Mouse (Mus musculus): ENCODE measurements at regions not wholly inside any gene's neighbourhood (a gene's known extent, or its start where the extent isn't known, plus 50 kb on each side); places are given as distances from the start of the nearest gene placed in this dataset.

GRCm38 (mm10) chr10:44609187-44609586 is 80.9 kb upstream of the Prdm1 start (continued):
- TF ChIP-seq PAX5 (IDR thresholded peaks at IDR 0.05; ENCODE audit: low read length) (no peak), POLR2AphosphoS2 (IDR thresholded peaks at IDR 0.05; ENCODE audit: low read depth, low read length) (no peak), USF2 (conservative IDR thresholded peaks at IDR 0.05; ENCODE audit: low read depth, low read length) (no peak), MEF2A (IDR thresholded peaks at IDR 0.05; ENCODE audit: borderline replicate concordance, low read depth, low read length) (peak; percentile 81; the same call in 1 of the 2 replicates), SIN3A (IDR thresholded peaks at IDR 0.05; ENCODE audit: low read length) (no peak; the same call in 1 of the 2 replicates)

GRCm38 (mm10) chr10:44607334-44607851 is 79.1 kb upstream of the Prdm1 start:
- in situ Hi-C loops (cut with MboI; ENCODE audit: low pct_ligation_motif_present, low pct_unique_long_range_greater_than_20kb, low sequenced_read_pairs), result loop anchor here (5.0 kb wide), 1 partner anchor 150 kb away; no protein-coding TSS in a partner anchor
- Histone ChIP-seq H3K4me1 (ENCODE audit: control insufficient read depth in 1 of 2, insufficient read depth in 2 of 2) (peaks cover 17 to 93% of the 10 kb centered on the region in 2 experiments), H3K9me3 (replicated peaks; ENCODE audit: low read length) (no peaks in the 10 kb centered on the region), H3K27ac (ENCODE audit: insufficient read depth, low read depth) (no peak overlapping the region), H3K4me3 (replicated peaks in 1 of 3; ENCODE audit: low read depth in 2 of 3, low read length in 2 of 3, poor library complexity in 1 of 3) (no peak overlapping the region), H3K9ac (ENCODE audit: insufficient read depth, low read depth) (no peak overlapping the region), H3K36me3 (replicated peaks in 1 of 2; ENCODE audit: control insufficient read depth in 1 of 2, insufficient read depth in 1 of 2, low read length in 1 of 2) (no peaks in the 10 kb centered on the region), H3K4me2 (ENCODE audit: insufficient read depth, low read depth, poor library complexity, severe bottlenecking) (peak overlapping the region; percentile 51; the same call in 1 of the 2 replicates), H3K27me3 (replicated peaks) (no peaks in the 10 kb centered on the region), H3K79me2 (replicated peaks; ENCODE audit: control insufficient read depth, extremely low read depth, insufficient read depth, poor library complexity, severe bottlenecking) (no peaks in the 10 kb centered on the region)
- dilution Hi-C loops (cut with MboI; ENCODE audit: extremely low pct_ligation_motif_present, extremely low pct_unique_long_range_greater_than_20kb, low sequenced_read_pairs), result no loop called here
- DNase-seq (ENCODE audit: extremely low read depth), result peak; percentile 88
- no peak for TF ChIP-seq GABPA (IDR thresholded peaks at IDR 0.05; ENCODE audit: insufficient replicate concordance, low read depth, low read length)
- no peak for TF ChIP-seq TBP (conservative IDR thresholded peaks at IDR 0.05; ENCODE audit: low read depth, low read length)
- no peak for TF ChIP-seq NRF1 (IDR thresholded peaks at IDR 0.05; ENCODE audit: low read depth, low read length)
- no peak for TF ChIP-seq USF2 (conservative IDR thresholded peaks at IDR 0.05; ENCODE audit: low read depth, low read length)
- TF ChIP-seq ZMIZ1 (IDR thresholded peaks at IDR 0.05; ENCODE audit: low read depth, low read length), result no peak
- peak; percentile 72 for TF ChIP-seq JUND (conservative IDR thresholded peaks at IDR 0.05; ENCODE audit: low read depth, low read length)
- TF ChIP-seq UBTF (IDR thresholded peaks at IDR 0.05; ENCODE audit: low read depth, low read length), result no peak
- no peak for TF ChIP-seq ZC3H11A (IDR thresholded peaks at IDR 0.05; ENCODE audit: low read depth, low read length)
- no peak for TF ChIP-seq POLR2A (IDR thresholded peaks at IDR 0.05; ENCODE audit: low read depth, low read length)
- no peak for TF ChIP-seq SMC3 (IDR thresholded peaks at IDR 0.05; ENCODE audit: low read depth, low read length)
- no peak for TF ChIP-seq KAT2A (IDR thresholded peaks at IDR 0.05; ENCODE audit: insufficient replicate concordance, low read length)
- no peak for TF ChIP-seq E2F4 (IDR thresholded peaks at IDR 0.05; ENCODE audit: insufficient replicate concordance, low read depth, low read length)
- TF ChIP-seq MEF2A (IDR thresholded peaks at IDR 0.05; ENCODE audit: borderline replicate concordance, low read depth, low read length), result peak; percentile 69; the same call in 1 of the 2 replicates
- no peak for TF ChIP-seq MAZ (IDR thresholded peaks at IDR 0.05; ENCODE audit: low read depth, low read length)
- no peak for TF ChIP-seq CTCF (conservative IDR thresholded peaks at IDR 0.05 in 1 of 2, IDR thresholded peaks at IDR 0.05 in 1 of 2; ENCODE audit: low read depth in 2 of 2, low read length in 2 of 2)
- TF ChIP-seq JUN (IDR thresholded peaks at IDR 0.05; ENCODE audit: insufficient read depth, low read depth, low read length), result peak; percentile 55
- no peak for TF ChIP-seq USF1 (IDR thresholded peaks at IDR 0.05; ENCODE audit: low read depth, low read length)
- no peak for TF ChIP-seq CHD2 (IDR thresholded peaks at IDR 0.05; ENCODE audit: low read length)
- TF ChIP-seq ZNF384 (IDR thresholded peaks at IDR 0.05; ENCODE audit: low read depth, low read length), result peak; percentile 7; the same call in 1 of the 2 replicates
- TF ChIP-seq HCFC1 (IDR thresholded peaks at IDR 0.05; ENCODE audit: low read depth, low read length), result no peak
- peak; percentile 74 for TF ChIP-seq BHLHE40 (IDR thresholded peaks at IDR 0.05; ENCODE audit: low read depth, low read length)
- TF ChIP-seq MAFK (IDR thresholded peaks at IDR 0.05; ENCODE audit: insufficient replicate concordance, low read length), result peak; percentile 97
- TF ChIP-seq CHD1 (IDR thresholded peaks at IDR 0.05; ENCODE audit: low read depth, low read length), result no peak
- TF ChIP-seq PAX5 (IDR thresholded peaks at IDR 0.05; ENCODE audit: low read length), result no peak
- TF ChIP-seq ZKSCAN1 (IDR thresholded peaks at IDR 0.05; ENCODE audit: borderline replicate concordance, low read depth, low read length), result no peak
- TF ChIP-seq ETS1 (conservative IDR thresholded peaks at IDR 0.05; ENCODE audit: low read depth, low read length), result peak; percentile 93
- TF ChIP-seq RCOR1 (conservative IDR thresholded peaks at IDR 0.05; ENCODE audit: low read depth, low read length), result no peak
- no peak for TF ChIP-seq MAX (IDR thresholded peaks at IDR 0.05; ENCODE audit: low read length)
- peak; percentile 83 for TF ChIP-seq EP300 (IDR thresholded peaks at IDR 0.05; ENCODE audit: low read length)
- no peak for TF ChIP-seq POLR2AphosphoS2 (IDR thresholded peaks at IDR 0.05; ENCODE audit: low read depth, low read length)
- no peak; the same call in 1 of the 2 replicates for TF ChIP-seq RAD21 (IDR thresholded peaks at IDR 0.05; ENCODE audit: low read depth, low read length)
- no peak for TF ChIP-seq MXI1 (IDR thresholded peaks at IDR 0.05; ENCODE audit: low read depth, low read length)
- TF ChIP-seq NELFE (IDR thresholded peaks at IDR 0.05; ENCODE audit: low read depth, low read length), result no peak
- peak; percentile 63 for TF ChIP-seq IRF4 (IDR thresholded peaks at IDR 0.05; ENCODE audit: low read depth, low read length)
- no peak for TF ChIP-seq MYC (IDR thresholded peaks at IDR 0.05; ENCODE audit: low read depth, low read length)
- no peak for TF ChIP-seq ELF1 (IDR thresholded peaks at IDR 0.05; ENCODE audit: low read depth, low read length)

Data from CH12.LX (cell line).